Mouse (Mus musculus): ENCODE results near the gene Myl6b. TPM values are rescaled to one million over a fixed set of nuclear protein-coding genes. Genes with fewer than 3 reads are reported as not detected.

Myl6b gene
- total and polyA plus RNA-seq, 2 experiments from 2014 or later: 4.2 to 34.6 TPM

DNA sequence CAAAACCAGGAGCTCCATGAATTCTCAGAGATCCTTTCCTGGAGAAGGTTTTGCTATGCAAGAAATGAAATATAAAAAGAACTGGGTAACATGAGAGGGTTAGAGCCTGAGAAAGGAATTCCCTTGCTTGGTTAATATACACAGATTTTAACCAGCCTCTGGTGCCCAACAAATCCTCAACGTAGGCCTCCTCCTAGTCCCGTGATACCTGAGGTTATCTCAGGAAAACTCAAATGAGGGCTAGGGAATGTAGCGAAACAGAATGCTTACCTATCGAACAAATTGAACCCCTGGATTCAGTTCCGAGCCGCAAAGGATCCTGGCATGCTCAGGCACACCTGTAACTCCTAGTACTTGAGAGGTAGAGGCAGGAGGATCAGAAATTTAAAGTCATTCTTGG lies 40.8 kb downstream of the Myl6b start:
- Histone ChIP-seq H3K9ac (replicated peaks; ENCODE audit: low read length) (no peak overlapping the region), H3K27ac (no peak overlapping the region), H3K36me3 (ENCODE audit: insufficient read depth, low read length) (peaks cover 5% of the 10 kb centered on the region; the same call in 1 of the 2 replicates), H3K4me1 (ENCODE audit: insufficient read depth, low read length) (peaks cover 10% of the 10 kb centered on the region), H3K9me3 (ENCODE audit: low read length) (no peaks in the 10 kb centered on the region), H3K4me2 (ENCODE audit: low read depth, low read length) (peak overlapping the region; percentile 63; the same call in 1 of the 2 replicates), H3K27me3 (ENCODE audit: insufficient read depth, low read length) (no peaks in the 10 kb centered on the region), H3K4me3 (ENCODE audit: low read length) (no peak overlapping the region)
- 91% methylated on average over 6 of the region's 6 CpGs for WGBS
- ATAC-seq (no peak), DNase-seq (ENCODE audit: low spot score) (no peak)
- TF ChIP-seq CTCF (IDR thresholded peaks at IDR 0.05; ENCODE audit: low read depth): no peak

DNA sequence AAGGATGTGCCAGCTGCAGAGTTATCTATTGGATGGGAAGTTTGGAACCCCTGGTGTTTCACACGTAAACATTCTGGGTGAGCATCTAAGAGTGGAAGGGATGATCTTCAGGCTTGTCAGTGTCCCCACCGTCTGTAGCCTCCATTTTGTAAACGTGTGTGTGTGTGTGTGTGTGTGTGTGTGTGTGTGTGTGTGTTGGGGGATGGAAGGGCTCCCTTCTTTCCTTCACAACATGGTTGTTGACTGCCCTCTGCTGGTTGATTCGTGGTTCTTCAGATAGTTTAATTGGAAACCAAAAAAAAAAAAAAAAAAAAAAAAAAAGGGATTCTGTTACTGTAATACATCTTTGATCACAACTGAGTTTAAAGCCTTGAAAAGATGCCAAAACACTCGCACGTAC lies 43.2 kb downstream of the Myl6b start:
- peak overlapping the region; percentile 31; the same call in 1 of the 2 replicates for H3K4me2 ChIP-seq (ENCODE audit: low read depth, low read length)
- peak; percentile 79 for TF ChIP-seq CTCF (IDR thresholded peaks at IDR 0.05; ENCODE audit: low read depth)
- H3K4me3 ChIP-seq (ENCODE audit: low read length): 0 out of 2 replicates have a peak overlapping the region, but pooled peaks have one; percentile 8
- H3K4me1 ChIP-seq (ENCODE audit: insufficient read depth, low read length): 0 out of 2 replicates have a peak, but pooled peaks cover under 1% of the 10 kb centered on the region
- WGBS: 3% methylated on average over 6 of the region's 6 CpGs
- peak overlapping the region; percentile 51; the same call in 1 of the 2 replicates for H3K27ac ChIP-seq
- peak; percentile 93 for DNase-seq (ENCODE audit: low spot score)
- H3K27me3 ChIP-seq (ENCODE audit: insufficient read depth, low read length): no peaks in the 10 kb centered on the region
- peak; percentile 57; the same call in 1 of the 2 replicates for ATAC-seq
- no peak overlapping the region; the same call in 1 of the 2 replicates for H3K9ac ChIP-seq (replicated peaks; ENCODE audit: low read length)
- H3K36me3 ChIP-seq (ENCODE audit: insufficient read depth, low read length): no peaks in the 10 kb centered on the region
- no peaks in the 10 kb centered on the region for H3K9me3 ChIP-seq (ENCODE audit: low read length)

DNA sequence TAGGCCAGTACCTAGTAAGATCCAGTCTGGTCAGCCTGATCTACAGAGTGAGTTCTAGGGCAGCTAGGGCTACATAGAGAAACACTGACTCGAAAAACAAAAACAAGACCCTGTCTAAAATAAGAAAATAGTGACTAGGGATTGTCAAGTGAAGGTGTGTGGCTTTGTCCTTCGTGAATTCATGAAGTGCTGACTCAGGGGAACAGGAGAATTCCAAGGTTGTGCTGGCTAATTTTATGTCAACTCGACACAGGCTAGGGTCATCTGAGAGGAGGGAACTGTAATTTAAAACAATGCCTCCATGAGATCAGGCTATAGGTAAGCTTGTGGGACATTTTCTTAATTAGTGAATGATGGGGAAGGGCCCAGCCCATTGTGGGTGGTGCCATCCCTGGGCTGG lies 44.0 kb downstream of the Myl6b start:
- Histone ChIP-seq H3K27me3 (ENCODE audit: insufficient read depth, low read length) (no peaks in the 10 kb centered on the region), H3K4me2 (ENCODE audit: low read depth, low read length) (no peak overlapping the region), H3K9ac (replicated peaks; ENCODE audit: low read length) (no peak overlapping the region), H3K4me3 (ENCODE audit: low read length) (no peak overlapping the region), H3K4me1 (ENCODE audit: insufficient read depth, low read length) (no peaks in the 10 kb centered on the region), H3K9me3 (ENCODE audit: low read length) (no peaks in the 10 kb centered on the region), H3K27ac (no peak overlapping the region), H3K36me3 (ENCODE audit: insufficient read depth, low read length) (no peaks in the 10 kb centered on the region)
- 83% methylated on average over 3 of the region's 3 CpGs for WGBS
- TF ChIP-seq CTCF (IDR thresholded peaks at IDR 0.05; ENCODE audit: low read depth): no peak
- DNase-seq (ENCODE audit: low spot score) (no peak), ATAC-seq (no peak)

DNA sequence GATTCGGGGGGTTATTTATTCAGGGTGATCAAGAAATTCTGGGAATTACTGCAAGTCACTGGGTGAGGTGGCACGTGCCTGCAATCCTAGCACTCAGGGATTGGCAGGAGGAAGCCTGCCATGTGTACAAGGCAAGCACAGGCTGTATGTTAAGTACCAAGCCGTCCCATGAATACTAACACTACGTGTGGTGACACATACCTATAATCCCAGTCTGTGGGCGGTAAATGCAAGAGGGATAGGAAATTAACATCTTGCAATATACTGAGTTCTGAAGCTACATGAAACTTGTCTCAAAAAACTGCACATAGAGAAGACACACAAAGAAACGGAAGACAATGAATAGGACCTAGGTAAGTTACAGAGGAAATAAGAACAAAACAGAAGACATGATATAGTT lies 47.5 kb downstream of the Myl6b start:
- H3K4me3 ChIP-seq (ENCODE audit: low read length): no peak overlapping the region
- no peaks in the 10 kb centered on the region for H3K9me3 ChIP-seq (ENCODE audit: low read length)
- H3K9ac ChIP-seq (replicated peaks; ENCODE audit: low read length): no peak overlapping the region
- H3K4me2 ChIP-seq (ENCODE audit: low read depth, low read length): no peak overlapping the region
- H3K36me3 ChIP-seq (ENCODE audit: insufficient read depth, low read length): no peaks in the 10 kb centered on the region
- H3K4me1 ChIP-seq (ENCODE audit: insufficient read depth, low read length): no peaks in the 10 kb centered on the region
- no peak for DNase-seq (ENCODE audit: low spot score)
- H3K27ac ChIP-seq: no peak overlapping the region
- ATAC-seq: no peak
- no peak for TF ChIP-seq CTCF (IDR thresholded peaks at IDR 0.05; ENCODE audit: low read depth)
- no peaks in the 10 kb centered on the region for H3K27me3 ChIP-seq (ENCODE audit: insufficient read depth, low read length)
- WGBS: 80% methylated on average over 6 of the region's 6 CpGs

DNA sequence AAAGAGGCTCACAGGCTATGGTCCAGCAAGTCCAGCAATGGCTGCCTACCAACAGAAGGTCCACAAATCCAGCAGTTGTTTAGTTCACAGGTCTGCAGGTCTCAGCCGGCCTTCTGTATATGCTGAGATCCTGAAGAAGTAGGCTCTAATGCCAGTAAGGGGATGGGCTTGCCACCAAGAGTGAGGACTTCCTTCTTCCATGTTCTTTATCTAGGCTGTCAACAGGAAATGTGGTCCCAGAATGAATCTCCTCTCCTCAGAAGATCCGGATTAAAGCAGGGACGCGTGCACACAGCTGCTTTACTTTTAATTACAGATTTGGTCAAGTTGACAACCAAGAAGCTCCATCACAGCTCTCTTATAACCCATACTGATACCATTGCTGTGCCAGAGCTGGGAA lies 53.1 kb downstream of the Myl6b start:
- Histone ChIP-seq H3K4me2 (ENCODE audit: low read depth, low read length) (no peak overlapping the region), H3K27ac (no peak overlapping the region), H3K27me3 (ENCODE audit: insufficient read depth, low read length) (no peaks in the 10 kb centered on the region), H3K9ac (replicated peaks; ENCODE audit: low read length) (no peak overlapping the region), H3K4me1 (ENCODE audit: insufficient read depth, low read length) (no peaks in the 10 kb centered on the region), H3K36me3 (ENCODE audit: insufficient read depth, low read length) (peaks cover 2% of the 10 kb centered on the region; the same call in 1 of the 2 replicates), H3K9me3 (ENCODE audit: low read length) (no peaks in the 10 kb centered on the region), H3K4me3 (ENCODE audit: low read length) (no peak overlapping the region)
- 82% methylated on average over 4 of the region's 4 CpGs for WGBS
- no peak for DNase-seq (ENCODE audit: low spot score)
- TF ChIP-seq CTCF (IDR thresholded peaks at IDR 0.05; ENCODE audit: low read depth): no peak
- ATAC-seq: no peak

DNA sequence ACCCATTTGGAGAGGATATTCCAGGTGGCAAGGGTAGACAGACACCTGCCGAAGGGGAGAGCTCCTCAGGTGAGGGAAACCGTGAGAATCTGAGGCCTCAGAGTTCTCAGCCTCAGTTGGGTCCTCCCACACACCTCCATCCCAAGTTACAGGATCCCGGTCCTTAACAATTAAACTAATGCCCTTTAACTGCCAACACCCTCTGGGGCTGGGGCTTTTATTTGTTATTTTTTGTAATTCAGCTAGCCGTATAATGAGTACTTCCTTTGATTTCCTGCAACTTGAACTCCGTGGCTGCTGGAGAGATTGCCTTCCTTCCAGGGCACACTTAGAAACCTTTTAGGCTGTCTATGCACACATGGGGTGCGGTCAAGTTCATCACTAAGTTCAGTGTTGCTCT lies 54.1 kb downstream of the Myl6b start:
- H3K4me3 ChIP-seq (ENCODE audit: low read length): no peak overlapping the region
- no peak for DNase-seq (ENCODE audit: low spot score)
- no peaks in the 10 kb centered on the region for H3K4me1 ChIP-seq (ENCODE audit: insufficient read depth, low read length)
- no peak for ATAC-seq
- no peak overlapping the region for H3K4me2 ChIP-seq (ENCODE audit: low read depth, low read length)
- no peaks in the 10 kb centered on the region for H3K9me3 ChIP-seq (ENCODE audit: low read length)
- peaks cover 7% of the 10 kb centered on the region; the same call in 1 of the 2 replicates for H3K36me3 ChIP-seq (ENCODE audit: insufficient read depth, low read length)
- H3K27ac ChIP-seq: no peak overlapping the region
- H3K9ac ChIP-seq (replicated peaks; ENCODE audit: low read length): no peak overlapping the region
- no peak for TF ChIP-seq CTCF (IDR thresholded peaks at IDR 0.05; ENCODE audit: low read depth)
- WGBS: 77% methylated on average over 6 of the region's 6 CpGs
- no peaks in the 10 kb centered on the region for H3K27me3 ChIP-seq (ENCODE audit: insufficient read depth, low read length)

Small RNA genes lying within 50 kb of the gene (microRNA-seq; reads per million reads assigned to microRNA genes)
- 0.18 to 0.36 reads per million in 2 experiments for gene Mir6916
- gene Mir8105: 0.71 to 1.8 reads per million in 2 experiments

Other genes with a start within 250 kb of the Myl6b start
- gene Apon, start 244.6 kb downstream of the Myl6b start, total RNA-seq (2014; rRNA removed): not detected in 2 replicates
- gene Apon, start 244.6 kb downstream of the Myl6b start, polyA plus RNA-seq (2015; fragmentation: Nextera tagmentation; extraction: Ambion mirVana): not detected in 2 replicates
- gene Apof, start 230.0 kb downstream of the Myl6b start, total RNA-seq (2014; rRNA removed): 0.50 TPM in 1 of 2 replicates, not detected in the other
- gene Apof, start 230.0 kb downstream of the Myl6b start, polyA plus RNA-seq (2015; fragmentation: Nextera tagmentation; extraction: Ambion mirVana): 0.23 and 0.41 TPM in 2 replicates
- gene Stat2, start 228.1 kb downstream of the Myl6b start, total RNA-seq (2014; rRNA removed): 7.5 and 8.5 TPM in 2 replicates
- 9.7 and 12.8 TPM in 2 replicates for gene Stat2, start 228.1 kb downstream of the Myl6b start, polyA plus RNA-seq (2015; fragmentation: Nextera tagmentation; extraction: Ambion mirVana)
- 0.50 TPM in 1 of 2 replicates, not detected in the other for gene Il23a, start 199.9 kb downstream of the Myl6b start, total RNA-seq (2014; rRNA removed)
- 0.35 and 0.73 TPM in 2 replicates for gene Il23a, start 199.9 kb downstream of the Myl6b start, polyA plus RNA-seq (2015; fragmentation: Nextera tagmentation; extraction: Ambion mirVana)
- gene Pan2, start 195.3 kb downstream of the Myl6b start, total RNA-seq (2014; rRNA removed): 21.2 and 25.2 TPM in 2 replicates
- gene Pan2, start 195.3 kb downstream of the Myl6b start, polyA plus RNA-seq (2015; fragmentation: Nextera tagmentation; extraction: Ambion mirVana): 14.3 and 16.4 TPM in 2 replicates
- gene Cnpy2, start 176.2 kb downstream of the Myl6b start, total RNA-seq (2014; rRNA removed): 42.9 and 73.3 TPM in 2 replicates
- gene Cnpy2, start 176.2 kb downstream of the Myl6b start, polyA plus RNA-seq (2015; fragmentation: Nextera tagmentation; extraction: Ambion mirVana): 186 and 189 TPM in 2 replicates
- gene Cs, start 161.0 kb downstream of the Myl6b start, total RNA-seq (2014; rRNA removed): 274 and 311 TPM in 2 replicates
- 262 and 285 TPM in 2 replicates for gene Cs, start 161.0 kb downstream of the Myl6b start, polyA plus RNA-seq (2015; fragmentation: Nextera tagmentation; extraction: Ambion mirVana)
- gene Coq10a, start 129.7 kb downstream of the Myl6b start, total RNA-seq (2014; rRNA removed): 26.9 and 42.1 TPM in 2 replicates
- gene Coq10a, start 129.7 kb downstream of the Myl6b start, polyA plus RNA-seq (2015; fragmentation: Nextera tagmentation; extraction: Ambion mirVana): 50.8 and 52.1 TPM in 2 replicates
- gene Ankrd52, start 121.6 kb downstream of the Myl6b start, total RNA-seq (2014; rRNA removed): 38.8 and 39.5 TPM in 2 replicates
- 9.1 and 10.6 TPM in 2 replicates for gene Ankrd52, start 121.6 kb downstream of the Myl6b start, polyA plus RNA-seq (2015; fragmentation: Nextera tagmentation; extraction: Ambion mirVana)
- 0.58 and 2.3 TPM in 2 replicates for gene Slc39a5, start 97.5 kb downstream of the Myl6b start, total RNA-seq (2014; rRNA removed)
- 0.55 and 0.66 TPM in 2 replicates for gene Slc39a5, start 97.5 kb downstream of the Myl6b start, polyA plus RNA-seq (2015; fragmentation: Nextera tagmentation; extraction: Ambion mirVana)
- gene Nabp2, start 87.2 kb downstream of the Myl6b start, total RNA-seq (2014; rRNA removed): 73.9 and 98.9 TPM in 2 replicates
- 135 and 140 TPM in 2 replicates for gene Nabp2, start 87.2 kb downstream of the Myl6b start, polyA plus RNA-seq (2015; fragmentation: Nextera tagmentation; extraction: Ambion mirVana)
- 98.1 and 105 TPM in 2 replicates for gene Rnf41, start 87.0 kb downstream of the Myl6b start, total RNA-seq (2014; rRNA removed)
- 75.8 and 76.3 TPM in 2 replicates for gene Rnf41, start 87.0 kb downstream of the Myl6b start, polyA plus RNA-seq (2015; fragmentation: Nextera tagmentation; extraction: Ambion mirVana)
- 174 and 181 TPM in 2 replicates for gene Smarcc2, start 39.4 kb downstream of the Myl6b start, total RNA-seq (2014; rRNA removed)
- gene Smarcc2, start 39.4 kb downstream of the Myl6b start, polyA plus RNA-seq (2015; fragmentation: Nextera tagmentation; extraction: Ambion mirVana): 112 and 120 TPM in 2 replicates
- gene Myl6, start 4.5 kb downstream of the Myl6b start, total RNA-seq (2014; rRNA removed): 565 and 585 TPM in 2 replicates
- 1,081 and 1,089 TPM in 2 replicates for gene Myl6, start 4.5 kb downstream of the Myl6b start, polyA plus RNA-seq (2015; fragmentation: Nextera tagmentation; extraction: Ambion mirVana)
- gene Esyt1, start 27.2 kb upstream of the Myl6b start, total RNA-seq (2014; rRNA removed): 22.9 and 29.0 TPM in 2 replicates
- gene Esyt1, start 27.2 kb upstream of the Myl6b start, polyA plus RNA-seq (2015; fragmentation: Nextera tagmentation; extraction: Ambion mirVana): 13.3 TPM in 2 replicates
- gene Zc3h10, start 49.1 kb upstream of the Myl6b start, total RNA-seq (2014; rRNA removed): 19.3 and 19.4 TPM in 2 replicates
- gene Zc3h10, start 49.1 kb upstream of the Myl6b start, polyA plus RNA-seq (2015; fragmentation: Nextera tagmentation; extraction: Ambion mirVana): 12.5 and 13.8 TPM in 2 replicates
- 412 and 501 TPM in 2 replicates for gene Rpl41, start 50.6 kb upstream of the Myl6b start, total RNA-seq (2014; rRNA removed)
- 2,609 and 2,618 TPM in 2 replicates for gene Rpl41, start 50.6 kb upstream of the Myl6b start, polyA plus RNA-seq (2015; fragmentation: Nextera tagmentation; extraction: Ambion mirVana)
- 48.0 and 61.2 TPM in 2 replicates for gene Pa2g4, start 67.3 kb upstream of the Myl6b start, total RNA-seq (2014; rRNA removed)
- gene Pa2g4, start 67.3 kb upstream of the Myl6b start, polyA plus RNA-seq (2015; fragmentation: Nextera tagmentation; extraction: Ambion mirVana): 114 and 117 TPM in 2 replicates
- 1.3 and 1.7 TPM in 2 replicates for gene Erbb3, start 91.0 kb upstream of the Myl6b start, total RNA-seq (2014; rRNA removed)
- 0.64 and 0.65 TPM in 2 replicates for gene Erbb3, start 91.0 kb upstream of the Myl6b start, polyA plus RNA-seq (2015; fragmentation: Nextera tagmentation; extraction: Ambion mirVana)
- gene Rps26, start 128.1 kb upstream of the Myl6b start, total RNA-seq (2014; rRNA removed): 1,199 and 1,407 TPM in 2 replicates
- gene Rps26, start 128.1 kb upstream of the Myl6b start, polyA plus RNA-seq (2015; fragmentation: Nextera tagmentation; extraction: Ambion mirVana): 399 and 422 TPM in 2 replicates
- gene Ikzf4, start 147.3 kb upstream of the Myl6b start, total RNA-seq (2014; rRNA removed): 11.0 and 90.5 TPM in 2 replicates
- gene Ikzf4, start 147.3 kb upstream of the Myl6b start, polyA plus RNA-seq (2015; fragmentation: Nextera tagmentation; extraction: Ambion mirVana): 8.6 and 9.8 TPM in 2 replicates
- 15.3 and 15.5 TPM in 2 replicates for gene Suox, start 175.4 kb upstream of the Myl6b start, total RNA-seq (2014; rRNA removed)
- 10.3 and 10.9 TPM in 2 replicates for gene Suox, start 175.4 kb upstream of the Myl6b start, polyA plus RNA-seq (2015; fragmentation: Nextera tagmentation; extraction: Ambion mirVana)
- 108 and 127 TPM in 2 replicates for gene Rab5b, start 197.6 kb upstream of the Myl6b start, total RNA-seq (2014; rRNA removed)
- 97.5 and 99.7 TPM in 2 replicates for gene Rab5b, start 197.6 kb upstream of the Myl6b start, polyA plus RNA-seq (2015; fragmentation: Nextera tagmentation; extraction: Ambion mirVana)
- gene Pmel, start 205.5 kb upstream of the Myl6b start, total RNA-seq (2014; rRNA removed): 0.63 and 1.0 TPM in 2 replicates
- gene Pmel, start 205.5 kb upstream of the Myl6b start, polyA plus RNA-seq (2015; fragmentation: Nextera tagmentation; extraction: Ambion mirVana): 1.0 and 1.4 TPM in 2 replicates
- 17.5 and 21.2 TPM in 2 replicates for gene Cdk2, start 206.3 kb upstream of the Myl6b start, total RNA-seq (2014; rRNA removed)
- 16.6 and 17.7 TPM in 2 replicates for gene Cdk2, start 206.3 kb upstream of the Myl6b start, polyA plus RNA-seq (2015; fragmentation: Nextera tagmentation; extraction: Ambion mirVana)
- gene Dgka, start 246.2 kb upstream of the Myl6b start, total RNA-seq (2014; rRNA removed): 6.2 and 6.6 TPM in 2 replicates
- 6.2 and 6.7 TPM in 2 replicates for gene Dgka, start 246.2 kb upstream of the Myl6b start, polyA plus RNA-seq (2015; fragmentation: Nextera tagmentation; extraction: Ambion mirVana)
- 45.6 and 47.4 TPM in 2 replicates for gene Pym1, start 249.2 kb upstream of the Myl6b start, total RNA-seq (2014; rRNA removed)
- gene Pym1, start 249.2 kb upstream of the Myl6b start, polyA plus RNA-seq (2015; fragmentation: Nextera tagmentation; extraction: Ambion mirVana): 51.0 and 51.5 TPM in 2 replicates

All from hindbrain, postnatal 0 days (tissue).